Mouse (Mus musculus) kidney, embryonic 14.5 days (tissue): Measurements from ENCODE around the gene Tmem95. TPM values are rescaled to one million over a fixed set of nuclear protein-coding genes. Genes with fewer than 3 reads are reported as not detected.
A peak's percentile ranks its signal among the peaks of the same experiment; 100 is the strongest.

Experiments
- ATAC-seq: fragments of 200-750 bp; cut with Nextera tagmentation; 2 replicates; pipeline ENCODE4 v1.8.0; 2017; ENCODE audit warnings: moderate number of reproducible peaks, mild to moderate bottlenecking, moderate TSS enrichment, moderate library complexity; ENCODE audit not compliant: low FRiP score, low TSS enrichment
- H3K27ac ChIP-seq: fragments of 300-500 bp; sonication (generic); 2 replicates; pipeline ENCODE4 v1.5.1; 2014; ENCODE audit warnings: low read depth, mild to moderate bottlenecking, low read length, moderate library complexity, mixed read lengths
- H3K27me3 ChIP-seq: fragments of 300-500 bp; sonication (generic); 2 replicates; pipeline ENCODE4 v1.6.1; 2014; ENCODE audit warnings: mild to moderate bottlenecking, low read length; ENCODE audit not compliant: control insufficient read depth, insufficient read depth
- H3K36me3 ChIP-seq: fragments of 300-500 bp; sonication (generic); 2 replicates; pipeline ENCODE4 v1.6.1; 2014; ENCODE audit warnings: low read length, mixed read lengths; ENCODE audit not compliant: control insufficient read depth, insufficient read depth
- H3K4me1 ChIP-seq: fragments of 300-500 bp; sonication (generic); 2 replicates; pipeline ENCODE4 v1.6.1; 2014; ENCODE audit warnings: low read length, mixed read lengths; ENCODE audit not compliant: control insufficient read depth, insufficient read depth
- H3K4me2 ChIP-seq: fragments of 300-500 bp; sonication (generic); replicated peaks from 2 replicates; pipeline ENCODE4 v1.6.1; 2014; ENCODE audit warnings: low read depth, mild to moderate bottlenecking, low read length
- H3K4me3 ChIP-seq: fragments of 300-500 bp; sonication (generic); 2 replicates; pipeline ENCODE4 v1.5.1; 2014; ENCODE audit warnings: mild to moderate bottlenecking, low read length
- H3K9ac ChIP-seq: fragments of 300-500 bp; sonication (generic); 2 replicates; pipeline ENCODE4 v1.6.1; 2014; ENCODE audit warnings: low read depth, mild to moderate bottlenecking, low read length, moderate library complexity
- H3K9me3 ChIP-seq: fragments of 300-500 bp; sonication (generic); 2 replicates; pipeline ENCODE4 v1.6.1; 2016; ENCODE audit warnings: low read length; ENCODE audit not compliant: control insufficient read depth
- WGBS: fragments of 180-500 bp; shearing (Covaris S2); extraction: QIAGEN DNeasy Blood & Tissue Kit; methylation state at CpG from one replicate; pipeline ENCODE4 v1.1.7; 2014; 5-methylcytosine and 5-hydroxymethylcytosine counted together
- polyA plus RNA-seq: library from polyadenylated mRNA; unstranded; fragments of >200 nt; fragmentation: Nextera tagmentation; extraction: Ambion mirVana; gene quantifications from 2 replicates; pipeline ENCODE4 v1.2.1, GENCODE M21; 2014

Tmem95 gene
- polyA plus RNA-seq, 1 experiment from 2014 or later: not detected

- WGBS: 71% methylated on average over 8 of the region's 8 CpGs
- no peak overlapping the region for H3K4me3 ChIP-seq
- no peak overlapping the region for H3K9ac ChIP-seq
- no peaks in the 10 kb centered on the region for H3K27me3 ChIP-seq
- H3K4me1 ChIP-seq: peaks cover 14% of the 10 kb centered on the region
- H3K27ac ChIP-seq: no peak overlapping the region
- no peaks in the 10 kb centered on the region for H3K36me3 ChIP-seq
- ATAC-seq: no peak
- H3K9me3 ChIP-seq: no peaks in the 10 kb centered on the region
- H3K4me2 ChIP-seq: no peak overlapping the region; the same call in 1 of the 2 replicates
Measured at GRCm38 (mm10) chr11:69884663-69885062, 6.8 kb upstream of the Tmem95 start.

DNA sequence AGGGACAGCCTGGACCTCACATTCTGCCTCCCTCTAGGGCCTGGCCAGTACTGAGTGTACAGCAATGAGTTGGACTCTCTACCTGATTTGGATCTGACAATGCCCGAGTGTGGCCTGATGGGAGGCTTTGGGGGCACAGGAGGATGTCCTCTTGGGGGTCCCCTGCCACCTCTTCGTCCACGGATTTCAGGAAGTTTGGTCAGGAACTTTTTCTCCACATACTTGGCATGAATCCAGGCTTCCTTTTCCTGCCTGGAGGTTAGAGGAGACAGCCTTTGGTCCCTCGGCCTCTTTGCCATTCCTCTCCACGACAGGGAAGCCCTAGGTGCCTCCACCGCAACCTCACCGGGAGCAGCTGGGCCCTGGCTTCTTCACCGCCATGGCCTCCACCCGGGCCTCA, 6.4 kb upstream of the Tmem95 start:
- Histone ChIP-seq H3K4me3 (no peak overlapping the region), H3K4me2 (no peak overlapping the region; the same call in 1 of the 2 replicates), H3K27me3 (no peaks in the 10 kb centered on the region), H3K27ac (no peak overlapping the region), H3K36me3 (no peaks in the 10 kb centered on the region), H3K9me3 (no peaks in the 10 kb centered on the region), H3K4me1 (peaks cover 19% of the 10 kb centered on the region), H3K9ac (peak overlapping the region; percentile 18; the same call in 1 of the 2 replicates)
- no peak for ATAC-seq
- WGBS: 60% methylated on average over 9 of the region's 9 CpGs

DNA sequence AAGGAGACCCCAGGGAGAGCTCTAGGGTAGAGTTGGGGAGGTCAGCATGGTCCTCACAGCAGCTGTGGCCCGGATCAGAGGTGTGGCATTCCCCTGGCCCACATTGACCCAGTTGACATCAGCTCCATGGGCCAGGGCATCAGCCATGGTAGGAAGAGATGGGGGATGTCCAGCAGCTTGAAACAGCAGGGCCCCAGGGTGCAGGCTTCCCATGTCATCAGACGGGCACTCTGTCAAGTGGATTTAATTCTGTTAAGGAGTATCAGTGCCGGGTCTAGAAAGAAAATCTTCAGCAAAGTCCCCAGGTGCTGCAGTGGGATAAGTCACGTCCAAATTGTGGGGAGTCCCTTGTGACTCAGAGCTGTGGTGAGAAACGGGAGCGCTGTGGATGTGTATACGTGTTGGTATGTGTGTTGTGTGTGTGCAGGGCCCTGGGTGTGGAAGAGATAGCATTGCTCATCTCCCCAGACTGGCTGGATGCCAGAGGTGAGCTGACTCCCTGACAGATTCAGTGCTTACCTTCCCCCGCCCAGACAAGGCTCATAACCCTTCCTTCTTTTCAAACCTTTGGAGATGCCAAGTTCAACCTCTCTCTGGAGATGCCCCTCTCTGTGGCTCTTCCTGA, 5.8 kb upstream of the Tmem95 start:
- H3K27me3 ChIP-seq: no peaks in the 10 kb centered on the region
- peaks cover 25% of the 10 kb centered on the region for H3K4me1 ChIP-seq
- 91% methylated on average over 8 of the region's 8 CpGs for WGBS
- no peak for ATAC-seq
- H3K4me3 ChIP-seq: no peak overlapping the region
- H3K4me2 ChIP-seq: no peak overlapping the region
- no peak overlapping the region for H3K9ac ChIP-seq
- no peak overlapping the region for H3K27ac ChIP-seq
- no peaks in the 10 kb centered on the region for H3K9me3 ChIP-seq
- H3K36me3 ChIP-seq: no peaks in the 10 kb centered on the region

- H3K9me3 ChIP-seq: no peaks in the 10 kb centered on the region
- no peak overlapping the region for H3K27ac ChIP-seq
- peaks cover 25% of the 10 kb centered on the region for H3K4me1 ChIP-seq
- no peaks in the 10 kb centered on the region for H3K36me3 ChIP-seq
- no peaks in the 10 kb centered on the region for H3K27me3 ChIP-seq
- no peak for ATAC-seq
- H3K9ac ChIP-seq: no peak overlapping the region
- H3K4me2 ChIP-seq: no peak overlapping the region
- no peak overlapping the region for H3K4me3 ChIP-seq
- WGBS: 68% methylated on average over 4 of the region's 4 CpGs
Measured at GRCm38 (mm10) chr11:69883066-69883465, 5.2 kb upstream of the Tmem95 start.

DNA sequence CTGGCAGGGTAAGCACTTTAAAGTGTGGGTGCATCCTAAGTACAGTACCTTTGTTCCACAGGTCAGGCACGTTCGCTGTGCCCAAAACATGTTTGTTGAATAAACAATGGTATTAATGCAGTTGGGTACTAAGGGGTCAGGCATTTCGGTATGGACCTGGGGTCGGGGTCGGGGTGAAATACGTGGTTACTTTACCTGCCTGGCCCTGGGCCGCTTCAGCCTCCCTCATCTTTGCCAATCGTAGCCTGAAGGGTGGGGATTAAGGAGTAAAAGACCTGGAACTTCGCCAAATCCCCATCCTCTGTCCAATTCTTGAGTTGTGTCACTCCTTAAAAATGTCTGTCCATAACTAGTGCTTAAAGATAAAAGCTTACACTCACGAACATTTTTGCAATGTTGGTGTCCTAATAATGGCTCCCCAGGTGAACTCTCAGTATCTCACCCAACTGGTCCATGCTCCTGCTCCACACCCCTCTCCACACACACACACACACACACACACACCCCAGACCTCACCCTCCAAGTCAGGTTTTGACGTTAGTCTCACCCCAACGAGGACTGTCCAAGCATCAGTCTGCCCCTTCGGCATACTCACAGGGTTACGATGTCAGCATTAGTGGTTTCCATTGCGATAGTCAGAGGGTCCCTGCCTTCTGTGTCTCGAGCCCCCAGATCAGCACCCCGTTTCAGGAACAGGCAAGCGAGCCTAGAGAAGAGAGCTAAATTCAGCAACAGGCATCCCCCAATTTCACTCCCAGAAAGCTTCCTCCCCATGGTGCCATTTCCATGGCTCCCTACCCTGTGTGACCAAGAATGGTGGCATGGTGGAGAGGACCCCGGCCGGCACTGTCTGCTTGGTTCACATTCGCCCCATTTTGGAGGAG, 4.2 kb upstream of the Tmem95 start:
- Histone ChIP-seq H3K27me3 (no peaks in the 10 kb centered on the region), H3K4me2 (peak overlapping the region; percentile 81), H3K9me3 (no peaks in the 10 kb centered on the region), H3K4me3 (peak overlapping the region; percentile 40), H3K36me3 (no peaks in the 10 kb centered on the region), H3K4me1 (peaks cover 29% of the 10 kb centered on the region), H3K27ac (peak overlapping the region; percentile 96), H3K9ac (peak overlapping the region; percentile 64)
- ATAC-seq: no peak
- WGBS: 59% methylated on average over 21 of the region's 21 CpGs

- peak; percentile 92 for ATAC-seq
- Histone ChIP-seq H3K9me3 (no peaks in the 10 kb centered on the region), H3K27me3 (no peaks in the 10 kb centered on the region), H3K4me1 (peaks cover 29% of the 10 kb centered on the region), H3K4me2 (peak within 1 kb of the TSS; percentile 81), H3K9ac (peak within 1 kb of the TSS; percentile 64), H3K36me3 (no peaks in the 10 kb centered on the region), H3K27ac (peak within 1 kb of the TSS; percentile 96), H3K4me3 (peak within 1 kb of the TSS; percentile 40)
- WGBS: under 1% methylated on average over 46 of the region's 46 CpGs
Measured at GRCm38 (mm10) chr11:69880853-69881603, 3.2 kb upstream of the Tmem95 start, which contains the start of gene Kctd11. Gene Kctd11 (minus strand): TSS chr11:69881406.

GRCm38 (mm10) chr11:69880506-69880852, 2.7 kb upstream of the Tmem95 start:
- 0% methylated on average over 18 of the region's 18 CpGs for WGBS
- Histone ChIP-seq H3K36me3 (no peaks in the 10 kb centered on the region), H3K9me3 (no peaks in the 10 kb centered on the region), H3K4me3 (peak overlapping the region; percentile 40), H3K27me3 (no peaks in the 10 kb centered on the region), H3K9ac (peak overlapping the region; percentile 28), H3K4me2 (peak overlapping the region; percentile 81), H3K27ac (peak overlapping the region; percentile 96), H3K4me1 (peaks cover 29% of the 10 kb centered on the region)
- ATAC-seq: no peak; the same call in 1 of the 2 replicates

- Histone ChIP-seq H3K4me2 (peak overlapping the region; percentile 81), H3K36me3 (no peaks in the 10 kb centered on the region), H3K9ac (peak overlapping the region; percentile 28), H3K9me3 (no peaks in the 10 kb centered on the region), H3K27ac (no peak overlapping the region), H3K4me3 (peak overlapping the region; percentile 40), H3K4me1 (peaks cover 29% of the 10 kb centered on the region), H3K27me3 (no peaks in the 10 kb centered on the region)
- no peak for ATAC-seq
- WGBS: 48% methylated on average over 15 of the region's 15 CpGs
Measured at GRCm38 (mm10) chr11:69879711-69880110, 1.9 kb upstream of the Tmem95 start.
